Mouse (Mus musculus) forebrain, embryonic 13.5 days (tissue): Measurements from ENCODE around the gene Zfp579. TPM values are rescaled to one million over a fixed set of nuclear protein-coding genes. Genes with fewer than 3 reads are reported as not detected.
"Not testable (repeated sequence)": the region's sequence is repeated elsewhere in the genome, so short reads cannot be mapped to it uniquely, and the experiment has no call there.

ENCODE experiments used
- ATAC-seq: fragments of 200-750 bp; cut with Nextera tagmentation; 2 replicates; pipeline ENCODE4 v1.8.0; 2017
- H3K27ac ChIP-seq: fragments of 300-500 bp; sonication (generic); 2 replicates; pipeline ENCODE4 v1.5.1; 2015; ENCODE audit warnings: inconsistent platforms, mild to moderate bottlenecking, moderate library complexity
- H3K27me3 ChIP-seq: fragments of 300-500 bp; sonication (generic); 2 replicates; pipeline ENCODE4 v1.6.1; 2015; ENCODE audit warnings: mild to moderate bottlenecking, inconsistent platforms
- H3K36me3 ChIP-seq: fragments of 300-500 bp; sonication (generic); 2 replicates; pipeline ENCODE4 v1.6.1; 2015; ENCODE audit warnings: mild to moderate bottlenecking, inconsistent platforms; ENCODE audit not compliant: poor library complexity, severe bottlenecking
- H3K4me1 ChIP-seq: fragments of 300-500 bp; sonication (generic); 2 replicates; pipeline ENCODE4 v1.6.1; 2015; ENCODE audit warnings: inconsistent platforms
- H3K4me2 ChIP-seq: fragments of 300-500 bp; sonication (generic); 2 replicates; pipeline ENCODE4 v1.6.1; 2015; ENCODE audit warnings: inconsistent platforms, mild to moderate bottlenecking, moderate library complexity
- H3K4me3 ChIP-seq: fragments of 300-500 bp; sonication (generic); 2 replicates; pipeline ENCODE4 v1.5.1; 2015; ENCODE audit warnings: mild to moderate bottlenecking, inconsistent platforms
- H3K9ac ChIP-seq: fragments of 300-500 bp; sonication (generic); 2 replicates; pipeline ENCODE4 v1.6.1; 2015; ENCODE audit warnings: mild to moderate bottlenecking, inconsistent platforms
- H3K9me3 ChIP-seq: fragments of 300-500 bp; sonication (generic); replicated peaks from 2 replicates; pipeline ENCODE4 v1.6.1; 2016; ENCODE audit warnings: inconsistent platforms
- WGBS: fragments of 180-500 bp; shearing (Covaris S2); methylation state at CpG from one replicate; pipeline ENCODE4 v1.1.7; 2015; 5-methylcytosine and 5-hydroxymethylcytosine counted together
- polyA plus RNA-seq: library from polyadenylated mRNA; unstranded; fragments of >200 nt; fragmentation: Nextera tagmentation; extraction: Ambion mirVana; gene quantifications from 2 replicates; pipeline ENCODE4 v1.2.1, GENCODE M21; 2015

The Zfp579 gene
- polyA plus RNA-seq, 1 experiment from 2014 or later = 51.2 TPM

GRCm38 (mm10) chr7:5029946-5030345, 34.0 kb upstream of the Zfp579 start:
- WGBS = 94% methylated on average over 21 of the region's 21 CpGs
- Histone ChIP-seq H3K36me3 (peaks cover 87% of the 10 kb centered on the region), H3K4me1 (no peaks in the 10 kb centered on the region)

GRCm38 (mm10) chr7:5029543-5029942, 33.6 kb upstream of the Zfp579 start:
- no peaks in the 10 kb centered on the region for H3K27me3 ChIP-seq
- no peak for ATAC-seq
- H3K4me3 ChIP-seq = no peak overlapping the region
- peaks cover 28% of the 10 kb centered on the region for H3K9me3 ChIP-seq
- H3K36me3 ChIP-seq = peaks cover 83% of the 10 kb centered on the region
- H3K4me2 ChIP-seq = no peak overlapping the region
- no peak overlapping the region for H3K27ac ChIP-seq
- H3K4me1 ChIP-seq = no peaks in the 10 kb centered on the region
- WGBS = 98% methylated on average over 22 of the region's 22 CpGs
- no peak overlapping the region for H3K9ac ChIP-seq

More at GRCm38 (mm10) chr7:5029946-5030345, 34.0 kb upstream of the Zfp579 start:
- no peak overlapping the region for H3K4me2 ChIP-seq
- H3K9me3 ChIP-seq = peaks cover 28% of the 10 kb centered on the region
- ATAC-seq = no peak
- no peaks in the 10 kb centered on the region for H3K27me3 ChIP-seq
- H3K27ac ChIP-seq = no peak overlapping the region
- H3K4me3 ChIP-seq = no peak overlapping the region
- H3K9ac ChIP-seq = no peak overlapping the region

GRCm38 (mm10) chr7:5021197-5021596, 25.2 kb upstream of the Zfp579 start:
- peak overlapping the region; percentile 51 for H3K27ac ChIP-seq

GRCm38 (mm10) chr7:5020685-5021084, 24.7 kb upstream of the Zfp579 start:
- Histone ChIP-seq H3K4me2 (peak overlapping the region; percentile 87), H3K4me1 (peaks cover 21% of the 10 kb centered on the region), H3K9me3 (no peaks in the 10 kb centered on the region), H3K27me3 (no peaks in the 10 kb centered on the region), H3K4me3 (peak overlapping the region; percentile 88), H3K9ac (peak overlapping the region; percentile 97), H3K27ac (peak overlapping the region; percentile 93), H3K36me3 (peaks cover 38% of the 10 kb centered on the region)
- ATAC-seq = peak; percentile 2; the same call in 1 of the 2 replicates
- under 1% methylated on average over 10 of the region's 15 CpGs for WGBS

More at GRCm38 (mm10) chr7:5021197-5021596, 25.2 kb upstream of the Zfp579 start:
- H3K36me3 ChIP-seq = peaks cover 41% of the 10 kb centered on the region
- H3K27me3 ChIP-seq = no peaks in the 10 kb centered on the region
- peaks cover 16% of the 10 kb centered on the region for H3K4me1 ChIP-seq
- H3K4me2 ChIP-seq = peak overlapping the region; percentile 87
- no peaks in the 10 kb centered on the region for H3K9me3 ChIP-seq
- peak overlapping the region; percentile 97 for H3K9ac ChIP-seq
- ATAC-seq = no peak
- WGBS = 45% methylated on average over 5 of the region's 5 CpGs
- peak overlapping the region; percentile 88 for H3K4me3 ChIP-seq

GRCm38 (mm10) chr7:5020000-5020681, 24.2 kb upstream of the Zfp579 start, which contains the start of the genes Zfp865 and Ccdc106:
TSS of gene Zfp865 (plus strand) at chr7:5020376.
TSS of gene Ccdc106 (plus strand) at chr7:5020553.
- Histone ChIP-seq H3K4me3 (peak within 1 kb of the TSS; percentile 88), H3K9me3 (no peaks in the 10 kb centered on the region), H3K36me3 (peaks cover 38% of the 10 kb centered on the region), H3K27ac (peak within 1 kb of the TSS; percentile 93), H3K4me2 (peak within 1 kb of the TSS; percentile 87), H3K27me3 (no peaks in the 10 kb centered on the region), H3K4me1 (peaks cover 21% of the 10 kb centered on the region), H3K9ac (peak within 1 kb of the TSS; percentile 97)
- ATAC-seq = peak; percentile 92
- WGBS = under 1% methylated on average over 44 of the region's 49 CpGs

- H3K36me3 ChIP-seq = peaks cover 38% of the 10 kb centered on the region
- WGBS = 18% methylated on average over 8 of the region's 8 CpGs
- peak overlapping the region; percentile 93 for H3K27ac ChIP-seq
- 0 out of 2 replicates have a peak overlapping the region, but pooled peaks have one; percentile 26 for H3K9ac ChIP-seq
- ATAC-seq, H3K27me3 ChIP-seq, H3K9me3 ChIP-seq: not testable (repeated sequence)
- peak overlapping the region; percentile 88 for H3K4me3 ChIP-seq
- peaks cover 21% of the 10 kb centered on the region for H3K4me1 ChIP-seq
- H3K4me2 ChIP-seq = peak overlapping the region; percentile 87
These were observed 23.6 kb upstream of the Zfp579 start for GRCm38 (mm10) chr7:5019576-5019975.

DNA sequence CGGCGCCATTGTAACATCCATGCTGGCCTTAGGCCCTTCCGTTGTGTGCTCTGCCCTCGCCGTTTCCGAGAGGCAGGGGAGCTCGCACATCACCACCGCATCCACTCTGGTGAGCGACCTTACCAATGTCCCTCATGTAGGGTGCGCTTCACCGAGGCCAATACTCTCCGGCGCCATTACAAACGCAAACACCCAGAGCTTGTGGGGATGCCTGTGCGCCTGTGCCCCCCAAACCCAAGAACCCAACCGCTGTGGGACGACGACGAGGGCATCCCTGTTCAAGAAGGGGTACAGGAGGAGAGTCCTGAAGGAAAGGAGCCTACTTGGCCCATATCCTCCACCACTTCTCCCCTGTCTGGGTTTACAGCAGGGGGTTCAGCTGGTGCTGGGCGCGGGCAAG, 22.0 kb upstream of the Zfp579 start:
- no peak overlapping the region for H3K4me3 ChIP-seq
- no peak overlapping the region for H3K4me2 ChIP-seq
- H3K4me1 ChIP-seq = peaks cover 24% of the 10 kb centered on the region
- 98% methylated on average over 21 of the region's 21 CpGs for WGBS
- H3K9ac ChIP-seq = no peak overlapping the region
- no peaks in the 10 kb centered on the region for H3K9me3 ChIP-seq
- ATAC-seq = no peak
- no peaks in the 10 kb centered on the region for H3K27me3 ChIP-seq
- H3K36me3 ChIP-seq = peaks cover 21% of the 10 kb centered on the region
- no peak overlapping the region for H3K27ac ChIP-seq

GRCm38 (mm10) chr7:5017352-5017751, 21.4 kb upstream of the Zfp579 start:
- Histone ChIP-seq H3K9me3 (no peaks in the 10 kb centered on the region), H3K27ac (no peak overlapping the region), H3K9ac (no peak overlapping the region), H3K4me2 (no peak overlapping the region), H3K4me1 (peaks cover 24% of the 10 kb centered on the region), H3K4me3 (no peak overlapping the region), H3K36me3 (peaks cover 22% of the 10 kb centered on the region), H3K27me3 (no peaks in the 10 kb centered on the region)
- no peak for ATAC-seq
- 87% methylated on average over 16 of the region's 16 CpGs for WGBS

- H3K4me1 ChIP-seq = peaks cover 24% of the 10 kb centered on the region
- H3K36me3 ChIP-seq = peaks cover 22% of the 10 kb centered on the region
- no peaks in the 10 kb centered on the region for H3K27me3 ChIP-seq
- H3K9me3 ChIP-seq = no peaks in the 10 kb centered on the region
- 97% methylated on average over 2 of the region's 2 CpGs for WGBS
- H3K4me2 ChIP-seq = no peak overlapping the region
- ATAC-seq = no peak
- H3K4me3 ChIP-seq = no peak overlapping the region
- H3K27ac ChIP-seq = no peak overlapping the region
- no peak overlapping the region for H3K9ac ChIP-seq
These were observed 21.0 kb upstream of the Zfp579 start for GRCm38 (mm10) chr7:5016920-5017319.

DNA sequence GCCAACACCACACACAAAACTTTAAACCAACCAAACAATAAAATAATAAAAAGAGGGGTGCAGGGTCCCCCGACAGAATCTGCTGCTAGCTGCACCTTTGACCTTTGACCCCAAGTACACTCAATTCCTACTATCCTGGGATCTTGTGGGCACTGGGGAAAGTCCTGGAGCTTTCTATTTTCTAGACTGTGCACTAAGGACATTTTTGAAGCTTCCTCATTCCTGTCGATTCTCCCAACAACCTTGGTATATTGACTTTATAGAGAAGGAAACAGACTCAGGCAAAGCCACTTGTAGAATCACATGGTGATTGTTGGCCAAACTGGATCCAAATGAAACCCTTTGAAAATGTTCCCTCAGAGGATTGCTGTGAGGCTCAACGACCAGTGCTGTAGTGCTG, 20.1 kb upstream of the Zfp579 start:
- peak overlapping the region; percentile 79 for H3K9ac ChIP-seq
- no peaks in the 10 kb centered on the region for H3K27me3 ChIP-seq
- H3K4me2 ChIP-seq = peak overlapping the region; percentile 67
- H3K27ac ChIP-seq = peak overlapping the region; percentile 99
- peaks cover 28% of the 10 kb centered on the region for H3K36me3 ChIP-seq
- H3K9me3 ChIP-seq = no peaks in the 10 kb centered on the region
- peak overlapping the region; percentile 68 for H3K4me3 ChIP-seq
- 70% methylated on average over 3 of the region's 3 CpGs for WGBS
- ATAC-seq = no peak
- peaks cover 17% of the 10 kb centered on the region for H3K4me1 ChIP-seq

- WGBS = under 1% methylated on average over 54 of the region's 76 CpGs
- peak within 1 kb of the TSS; percentile 99 for H3K27ac ChIP-seq
- ATAC-seq = peak; percentile 79
These were observed 19.4 kb upstream of the Zfp579 start, which contains the start of gene Gm44973 for GRCm38 (mm10) chr7:5015118-5016001. TSS of gene Gm44973 (plus strand) at chr7:5015496.

More at GRCm38 (mm10) chr7:5015118-5016001, 19.4 kb upstream of the Zfp579 start, which contains the start of gene Gm44973:
- H3K9me3 ChIP-seq = no peaks in the 10 kb centered on the region
- peaks cover 14% of the 10 kb centered on the region for H3K4me1 ChIP-seq
- peak within 1 kb of the TSS; percentile 67 for H3K4me2 ChIP-seq
- no peaks in the 10 kb centered on the region for H3K27me3 ChIP-seq
- H3K36me3 ChIP-seq = peaks cover 35% of the 10 kb centered on the region
- H3K9ac ChIP-seq = peak within 1 kb of the TSS; percentile 79
- peak within 1 kb of the TSS; percentile 68 for H3K4me3 ChIP-seq
